Mouse (Mus musculus) olfactory bulb, adult 2 months (tissue): ENCODE results near the gene Pla2g3.

Source experiments
- CTCF ChIP-seq: fragments of 200-500 bp; IDR thresholded peaks from 2 replicates; pipeline ENCODE4 v1.5.1; 2012; ENCODE audit warnings: low read depth, mild to moderate bottlenecking, low read length, moderate library complexity; ENCODE audit not compliant: insufficient read depth
- POLR2A ChIP-seq: fragments of 200-500 bp; IDR thresholded peaks from 2 replicates; pipeline ENCODE4 v1.6.1; 2012; ENCODE audit warnings: mild to moderate bottlenecking, low read depth, low read length, moderate library complexity; ENCODE audit not compliant: insufficient read depth

- TF ChIP-seq CTCF (no peak), POLR2A (no peak)
Measured at GRCm38 (mm10) chr11:3495496-3495895, 7.4 kb downstream of the Pla2g3 start.
